Mouse (Mus musculus) embryonic facial prominence, embryonic 12.5 days (tissue): ENCODE measurements around the gene F13a1. TPM values are rescaled to one million over a fixed set of nuclear protein-coding genes. Genes with fewer than 3 reads are reported as not detected.

Source experiments
- ATAC-seq: fragments of 200-750 bp; cut with Nextera tagmentation; 2 replicates; pipeline ENCODE4 v1.8.0; 2017; ENCODE audit not compliant: insufficient number of reproducible peaks, insufficient read depth, low FRiP score, low TSS enrichment
- H3K27ac ChIP-seq: fragments of 300-500 bp; sonication (generic); 2 replicates; pipeline ENCODE4 v1.5.1; 2016; ENCODE audit warnings: mild to moderate bottlenecking
- H3K27me3 ChIP-seq: fragments of 300-500 bp; sonication (generic); 2 replicates; pipeline ENCODE4 v1.6.1; 2016; ENCODE audit warnings: mild to moderate bottlenecking, moderate library complexity
- H3K36me3 ChIP-seq: fragments of 300-500 bp; sonication (generic); 2 replicates; pipeline ENCODE4 v1.6.1; 2016; ENCODE audit warnings: mild to moderate bottlenecking
- H3K4me1 ChIP-seq: fragments of 300-500 bp; sonication (generic); 2 replicates; pipeline ENCODE4 v1.6.1; 2016
- H3K4me2 ChIP-seq: fragments of 300-500 bp; sonication (generic); replicated peaks from 2 replicates; pipeline ENCODE4 v1.6.1; 2016; ENCODE audit warnings: mild to moderate bottlenecking, moderate library complexity
- H3K4me3 ChIP-seq: fragments of 300-500 bp; sonication (generic); 2 replicates; pipeline ENCODE4 v1.5.1; 2016; ENCODE audit warnings: mild to moderate bottlenecking
- H3K9ac ChIP-seq: fragments of 300-500 bp; sonication (generic); 2 replicates; pipeline ENCODE4 v1.6.1; 2016; ENCODE audit warnings: mild to moderate bottlenecking, moderate library complexity
- H3K9me3 ChIP-seq: fragments of 300-500 bp; sonication (generic); 2 replicates; pipeline ENCODE4 v1.6.1; 2016; ENCODE audit warnings: mild to moderate bottlenecking, moderate library complexity
- WGBS: fragments of 180-500 bp; shearing (Covaris S2); methylation state at CpG from one replicate; pipeline ENCODE4 v1.1.7; 2016; 5-methylcytosine and 5-hydroxymethylcytosine counted together
- polyA plus RNA-seq: library from polyadenylated mRNA; unstranded; fragments of >200 nt; fragmentation: Nextera tagmentation; extraction: Ambion mirVana; gene quantifications from 2 replicates; pipeline ENCODE4 v1.2.1, GENCODE M21; 2016

F13a1 gene
- polyA plus RNA-seq = 6.7 and 7.3 TPM in 2 replicates

DNA sequence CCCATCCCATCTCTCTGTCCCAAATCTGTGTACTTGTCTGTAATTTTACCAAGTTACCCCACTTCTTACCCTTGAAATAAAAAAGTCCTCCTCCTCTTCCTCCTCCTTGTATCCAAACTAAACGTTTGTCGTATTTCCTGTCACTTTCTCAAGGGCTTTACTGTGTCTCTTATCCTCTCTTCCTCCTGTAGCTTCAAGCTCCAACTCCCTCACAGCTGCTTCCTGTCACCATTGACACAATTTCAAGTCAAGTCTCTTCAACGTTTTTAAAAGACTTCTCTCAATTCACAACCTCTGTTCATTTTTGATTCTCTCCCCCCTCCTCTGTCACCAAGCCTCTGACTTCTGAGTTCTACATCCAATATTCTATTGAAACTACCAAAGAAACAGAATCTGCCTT lies at the start of gene F13a1:
TSS of gene F13a1 (minus strand) at position 119 of the 400 bp plus-strand sequence.
- no peak for ATAC-seq
- no peak within 1 kb of the TSS for H3K9ac ChIP-seq
- no peak within 1 kb of the TSS for H3K27ac ChIP-seq
- no peaks in the 10 kb centered on the region for H3K36me3 ChIP-seq
- no peaks in the 10 kb centered on the region for H3K9me3 ChIP-seq
- no peak within 1 kb of the TSS for H3K4me2 ChIP-seq
- no peak within 1 kb of the TSS for H3K4me3 ChIP-seq
- no peaks in the 10 kb centered on the region for H3K4me1 ChIP-seq
- WGBS = 57% methylated on average over 3 of the region's 3 CpGs
- H3K27me3 ChIP-seq = no peaks in the 10 kb centered on the region

DNA sequence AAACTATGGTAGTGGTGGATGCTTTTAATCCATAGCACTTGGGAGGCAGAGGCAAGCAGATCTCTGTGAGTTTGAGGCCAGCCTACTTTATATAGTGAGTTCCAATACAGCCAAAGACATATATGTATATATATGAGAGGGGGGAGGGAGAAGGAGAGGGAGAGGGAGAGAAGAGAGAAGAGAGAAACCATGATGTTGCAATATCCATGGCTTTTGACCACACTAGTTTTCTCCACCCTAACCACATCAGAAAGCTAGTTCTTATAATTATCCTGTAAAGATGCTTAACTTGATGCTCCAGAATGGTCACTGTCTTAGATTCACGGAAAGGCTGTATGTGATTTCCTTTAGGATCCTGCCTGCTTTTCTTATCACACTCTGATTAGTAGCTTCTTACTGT lies 41.6 kb upstream of the F13a1 start:
- WGBS = 96% methylated on average over 1 of the region's 1 CpGs
- no peak for ATAC-seq

DNA sequence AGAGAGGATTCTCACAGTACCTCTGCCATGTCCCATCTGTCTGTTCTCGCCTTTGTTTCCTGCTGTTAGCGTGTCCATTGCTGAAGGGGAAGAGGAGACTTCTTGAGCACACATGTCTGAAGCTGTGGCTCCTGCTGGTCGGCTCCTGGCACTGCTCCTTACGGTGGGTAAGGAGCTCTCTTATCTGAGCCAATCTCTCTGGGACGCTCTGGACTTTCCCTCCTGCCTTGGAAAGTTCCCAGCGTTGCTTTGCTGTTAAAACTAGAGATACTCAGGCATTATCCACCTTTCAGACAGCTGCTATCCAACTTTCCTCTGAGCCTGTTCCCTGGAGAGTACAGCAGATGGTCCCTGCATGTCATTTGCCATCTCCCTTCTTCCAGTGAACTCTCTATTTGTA lies 39.1 kb upstream of the F13a1 start:
- Histone ChIP-seq H3K9ac (no peak overlapping the region), H3K9me3 (no peaks in the 10 kb centered on the region), H3K36me3 (no peaks in the 10 kb centered on the region), H3K4me1 (no peaks in the 10 kb centered on the region), H3K4me3 (no peak overlapping the region), H3K4me2 (no peak overlapping the region), H3K27ac (no peak overlapping the region), H3K27me3 (no peaks in the 10 kb centered on the region)
- no peak for ATAC-seq
- 75% methylated on average over 6 of the region's 6 CpGs for WGBS

More for the DNA sequence above, 41.6 kb upstream of the F13a1 start:
- no peaks in the 10 kb centered on the region for H3K36me3 ChIP-seq
- no peak overlapping the region for H3K27ac ChIP-seq
- H3K9me3 ChIP-seq = no peaks in the 10 kb centered on the region
- H3K4me3 ChIP-seq = no peak overlapping the region
- H3K27me3 ChIP-seq = no peaks in the 10 kb centered on the region
- H3K9ac ChIP-seq = no peak overlapping the region
- H3K4me2 ChIP-seq = no peak overlapping the region
- no peaks in the 10 kb centered on the region for H3K4me1 ChIP-seq

DNA sequence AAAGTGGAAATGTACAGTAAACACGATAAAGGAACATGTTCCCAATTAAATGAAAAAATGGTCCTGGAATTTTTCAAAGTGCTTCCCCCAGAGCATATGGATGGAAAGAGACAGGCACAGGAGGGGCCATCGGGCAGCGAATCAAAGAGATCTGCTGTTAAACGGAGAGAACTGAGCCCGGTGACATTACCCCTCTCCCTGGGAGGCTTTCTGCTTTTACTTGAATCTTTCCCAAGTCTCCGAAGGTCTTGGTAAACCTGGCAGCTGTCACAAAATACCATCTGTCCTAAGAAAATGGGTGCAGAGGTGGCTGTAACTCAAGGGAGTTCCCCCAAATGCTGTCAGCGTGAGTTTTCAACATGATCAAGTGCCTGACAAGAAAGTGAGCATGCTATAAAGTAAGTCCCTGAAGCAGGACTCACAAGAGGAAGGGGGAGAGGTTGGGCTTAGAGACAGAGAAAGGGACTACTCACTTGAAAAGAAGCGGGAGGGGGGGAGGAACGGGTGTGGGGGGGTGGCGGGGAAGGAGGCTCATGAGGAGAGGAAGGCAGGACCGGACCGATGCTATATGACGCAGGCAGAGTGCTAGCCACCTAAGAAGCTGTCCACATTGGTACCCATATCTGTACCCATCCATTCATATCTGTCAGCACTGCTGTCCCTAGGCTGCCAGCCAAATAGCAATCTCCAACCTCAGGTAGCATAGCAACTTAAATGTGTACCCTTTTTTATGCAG lies 31.6 kb upstream of the F13a1 start:
- 51% methylated on average over 13 of the region's 13 CpGs for WGBS
- Histone ChIP-seq H3K4me3 (no peak overlapping the region), H3K9me3 (no peaks in the 10 kb centered on the region), H3K27ac (no peak overlapping the region), H3K4me2 (no peak overlapping the region), H3K4me1 (no peaks in the 10 kb centered on the region), H3K9ac (no peak overlapping the region), H3K36me3 (no peaks in the 10 kb centered on the region), H3K27me3 (no peaks in the 10 kb centered on the region)
- 0 out of 2 replicates have a peak, but pooled peaks have one; percentile 28 for ATAC-seq

DNA sequence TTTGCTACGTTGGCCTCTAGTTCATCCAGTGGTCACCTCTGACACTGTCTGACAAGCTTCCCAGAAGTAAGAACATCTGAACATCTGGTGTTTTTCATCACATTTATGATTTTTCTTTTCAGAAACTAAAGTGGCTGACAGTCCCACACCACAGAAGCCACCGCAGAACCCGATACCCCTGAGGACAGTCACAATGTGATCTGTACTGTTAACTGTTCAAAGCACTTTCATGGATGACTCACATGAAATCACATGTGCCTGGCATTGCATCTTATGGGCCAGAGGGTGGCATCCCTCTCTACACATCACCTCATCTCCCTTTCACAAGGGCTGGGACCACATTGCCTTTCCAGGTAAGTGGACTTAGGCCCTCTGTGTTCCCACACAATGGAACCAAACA lies 21.3 kb upstream of the F13a1 start:
- H3K36me3 ChIP-seq = no peaks in the 10 kb centered on the region
- H3K4me3 ChIP-seq = no peak overlapping the region
- no peaks in the 10 kb centered on the region for H3K27me3 ChIP-seq
- no peak overlapping the region for H3K27ac ChIP-seq
- H3K9me3 ChIP-seq = no peaks in the 10 kb centered on the region
- H3K4me2 ChIP-seq = no peak overlapping the region
- no peak for ATAC-seq
- H3K9ac ChIP-seq = no peak overlapping the region
- H3K4me1 ChIP-seq = no peaks in the 10 kb centered on the region
- 75% methylated on average over 3 of the region's 3 CpGs for WGBS

DNA sequence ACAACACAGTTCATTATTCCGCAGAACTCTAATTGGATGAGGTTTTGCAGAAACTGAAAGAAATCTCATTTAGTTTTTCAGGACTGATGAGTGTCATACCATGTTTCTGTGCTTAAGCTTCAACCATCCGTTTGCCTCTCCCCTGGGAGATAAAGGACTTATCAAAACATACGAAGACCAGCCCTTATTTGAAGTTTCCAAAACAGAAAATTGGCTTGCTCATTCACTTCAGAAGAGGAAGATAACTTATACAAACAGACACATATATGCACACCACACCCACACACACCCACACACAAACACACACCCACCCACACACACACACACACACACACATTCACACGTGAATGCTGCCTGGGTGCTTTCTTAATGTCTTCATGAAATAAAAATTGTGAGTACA lies 20.8 kb upstream of the F13a1 start:
- Histone ChIP-seq H3K4me2 (no peak overlapping the region), H3K27me3 (no peaks in the 10 kb centered on the region), H3K4me1 (no peaks in the 10 kb centered on the region), H3K9me3 (no peaks in the 10 kb centered on the region), H3K36me3 (no peaks in the 10 kb centered on the region), H3K27ac (no peak overlapping the region), H3K9ac (no peak overlapping the region), H3K4me3 (no peak overlapping the region)
- ATAC-seq = no peak
- 72% methylated on average over 4 of the region's 4 CpGs for WGBS

DNA sequence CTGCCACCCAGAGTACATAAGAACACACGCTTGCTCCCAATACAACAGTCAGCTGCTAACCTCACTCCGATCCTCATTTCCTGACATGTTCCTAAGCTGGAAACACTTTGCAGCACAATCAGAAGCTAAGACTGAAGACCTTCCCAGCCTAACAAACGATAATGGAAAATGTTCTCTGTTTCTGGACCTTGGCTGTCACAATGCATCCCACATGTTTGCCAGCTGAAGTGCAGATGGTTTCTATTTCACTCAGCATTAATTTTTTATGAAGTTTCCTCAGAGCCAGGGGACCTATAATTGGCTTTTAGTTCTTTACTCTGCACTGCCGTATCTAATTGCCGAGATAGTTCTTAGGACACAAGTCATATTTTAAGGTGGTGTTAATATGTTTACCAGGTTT lies 10.8 kb upstream of the F13a1 start:
- 29% methylated on average over 5 of the region's 5 CpGs for WGBS
- Histone ChIP-seq H3K36me3 (no peaks in the 10 kb centered on the region), H3K9me3 (no peaks in the 10 kb centered on the region), H3K4me1 (no peaks in the 10 kb centered on the region), H3K27me3 (no peaks in the 10 kb centered on the region), H3K4me2 (no peak overlapping the region), H3K4me3 (no peak overlapping the region), H3K9ac (no peak overlapping the region), H3K27ac (no peak overlapping the region)
- ATAC-seq = 0 out of 2 replicates have a peak, but pooled peaks have one; percentile 47

DNA sequence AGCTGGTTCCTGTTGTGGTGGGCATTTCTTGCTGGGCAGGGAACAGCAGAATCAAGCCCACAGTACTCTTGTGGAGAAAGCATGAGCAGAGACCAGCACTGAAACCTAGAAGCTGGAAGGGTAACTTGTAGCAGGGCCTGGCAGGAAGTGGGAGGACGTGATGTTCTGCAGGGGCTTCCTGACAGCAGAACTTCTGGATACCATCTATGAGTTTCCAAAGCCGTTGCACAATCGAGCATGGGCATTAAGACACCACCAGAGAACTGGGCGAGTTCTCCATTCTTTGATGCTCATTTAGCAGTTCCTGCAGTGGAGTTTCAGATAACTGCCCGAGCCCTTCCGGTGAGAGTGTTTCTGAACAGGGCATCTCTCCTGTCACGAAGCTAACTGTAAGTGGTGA lies 6.6 kb upstream of the F13a1 start:
- 80% methylated on average over 7 of the region's 7 CpGs for WGBS
- Histone ChIP-seq H3K27ac (no peak overlapping the region), H3K27me3 (no peaks in the 10 kb centered on the region), H3K4me3 (no peak overlapping the region), H3K9ac (no peak overlapping the region), H3K9me3 (no peaks in the 10 kb centered on the region), H3K4me2 (no peak overlapping the region), H3K36me3 (no peaks in the 10 kb centered on the region), H3K4me1 (no peaks in the 10 kb centered on the region)
- ATAC-seq = no peak

DNA sequence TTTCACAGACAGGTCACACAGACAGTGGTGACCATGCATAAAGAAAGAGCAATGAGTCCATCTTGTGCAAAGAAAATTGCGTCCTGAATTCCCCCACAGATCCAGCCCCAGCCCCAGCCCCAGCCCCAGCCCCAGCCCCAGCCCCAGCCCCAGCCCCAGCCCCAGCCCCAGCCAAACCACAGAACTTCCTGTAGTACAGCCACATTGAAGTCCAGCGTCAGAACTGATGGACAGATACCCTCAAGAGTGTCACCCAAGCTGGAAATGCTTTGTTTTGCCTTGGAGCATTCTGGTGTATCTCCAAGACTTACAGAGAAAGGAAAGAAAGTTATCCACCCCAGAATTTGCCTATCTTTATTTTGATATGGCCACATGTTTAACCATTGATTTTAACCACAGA lies 413 bp downstream of the F13a1 start:
- Histone ChIP-seq H3K9me3 (no peaks in the 10 kb centered on the region), H3K36me3 (no peaks in the 10 kb centered on the region), H3K4me2 (no peak overlapping the region), H3K4me1 (no peaks in the 10 kb centered on the region), H3K4me3 (no peak overlapping the region), H3K27me3 (no peaks in the 10 kb centered on the region), H3K9ac (no peak overlapping the region), H3K27ac (no peak overlapping the region)
- 87% methylated on average over 2 of the region's 2 CpGs for WGBS
- ATAC-seq = no peak

DNA sequence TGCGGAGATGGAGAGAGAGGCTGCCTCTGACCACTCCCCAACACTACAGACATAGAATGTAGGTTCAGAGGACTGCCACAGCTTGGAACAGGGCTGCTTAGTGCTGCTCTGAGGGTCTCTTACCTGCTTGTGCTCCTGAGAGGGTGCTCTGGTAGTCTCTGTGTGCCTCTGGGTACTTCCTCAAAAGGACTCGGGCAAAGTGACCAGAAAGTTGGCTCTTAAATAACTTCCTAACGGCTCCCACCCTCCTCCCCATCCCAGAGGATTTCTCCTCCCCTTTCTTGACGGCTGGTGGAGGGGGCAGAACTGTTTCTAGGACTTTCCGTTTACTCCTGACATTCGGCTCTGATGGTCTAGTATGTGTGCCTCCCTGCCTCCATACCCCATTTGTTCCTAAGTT lies 1.0 kb downstream of the F13a1 start:
- Histone ChIP-seq H3K9ac (no peak overlapping the region), H3K4me2 (no peak overlapping the region), H3K4me3 (no peak overlapping the region), H3K36me3 (no peaks in the 10 kb centered on the region), H3K27ac (no peak overlapping the region), H3K9me3 (no peaks in the 10 kb centered on the region), H3K4me1 (no peaks in the 10 kb centered on the region), H3K27me3 (no peaks in the 10 kb centered on the region)
- WGBS = 73% methylated on average over 6 of the region's 6 CpGs
- no peak for ATAC-seq

DNA sequence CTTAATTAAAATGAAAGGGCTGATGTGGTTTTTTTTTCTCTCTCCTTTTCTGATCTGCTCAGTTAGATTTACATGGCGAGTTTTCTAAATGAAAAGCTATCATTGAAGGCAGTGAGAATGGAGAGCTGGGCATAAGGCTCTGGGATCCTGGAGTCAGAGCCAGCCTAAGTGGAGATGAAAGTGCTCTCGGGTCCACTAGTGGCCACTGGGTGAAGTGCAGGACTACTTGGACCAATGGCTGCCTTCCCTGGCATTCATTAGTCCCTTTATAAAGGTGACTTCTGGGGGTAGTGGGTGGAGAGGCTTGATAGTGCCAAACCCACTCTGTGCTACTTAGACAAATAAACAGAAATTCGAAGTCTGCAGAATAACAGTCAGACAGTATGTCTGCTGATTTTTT lies 5.0 kb downstream of the F13a1 start:
- H3K9me3 ChIP-seq = no peaks in the 10 kb centered on the region
- no peak overlapping the region for H3K9ac ChIP-seq
- no peak for ATAC-seq
- H3K27ac ChIP-seq = no peak overlapping the region
- H3K4me2 ChIP-seq = no peak overlapping the region
- no peak overlapping the region for H3K4me3 ChIP-seq
- no peaks in the 10 kb centered on the region for H3K36me3 ChIP-seq
- WGBS = 82% methylated on average over 3 of the region's 3 CpGs
- H3K4me1 ChIP-seq = no peaks in the 10 kb centered on the region
- no peaks in the 10 kb centered on the region for H3K27me3 ChIP-seq

DNA sequence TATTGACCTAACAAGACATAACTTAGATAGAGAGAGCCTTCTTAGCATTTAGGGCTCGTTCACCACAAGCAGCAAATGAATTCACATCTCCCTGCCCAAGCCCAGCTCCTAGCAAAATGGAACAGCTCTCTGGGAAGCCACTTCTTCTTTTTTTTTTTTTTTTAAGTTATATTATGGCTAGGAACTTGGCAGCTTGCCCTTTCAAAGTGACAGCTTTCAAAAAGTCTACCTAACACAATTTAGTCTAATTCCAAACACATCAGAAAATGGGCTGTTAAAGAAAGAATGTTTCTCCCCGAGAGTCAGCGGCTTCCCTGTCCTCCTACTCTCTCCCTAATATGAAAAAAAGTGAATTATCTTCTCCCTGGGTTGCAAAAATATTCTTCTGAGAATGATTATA lies 15.3 kb downstream of the F13a1 start:
- H3K36me3 ChIP-seq = no peaks in the 10 kb centered on the region
- 71% methylated on average over 3 of the region's 3 CpGs for WGBS
- no peak overlapping the region for H3K4me2 ChIP-seq
- ATAC-seq = no peak
- no peaks in the 10 kb centered on the region for H3K27me3 ChIP-seq
- no peaks in the 10 kb centered on the region for H3K9me3 ChIP-seq
- no peaks in the 10 kb centered on the region for H3K4me1 ChIP-seq
- no peak overlapping the region for H3K9ac ChIP-seq
- H3K4me3 ChIP-seq = no peak overlapping the region
- H3K27ac ChIP-seq = no peak overlapping the region
